In genomic region chr1:88284946-88285320, GRCm38 (mm10) we compare ENCODE assay signal across 10 mouse cellular contexts. TPM values are rescaled to one million over a fixed set of nuclear protein-coding genes. Genes with fewer than 3 reads are reported as not detected.
DNase-seq lines count a peak whose midpoint lies in the region; ATAC-seq and TF ChIP-seq lines count a peak whose summit lies in the region.
"Had no signal": no experiment of that assay in that cellular context is flagged by ENCODE, and none has a peak within 500 bp of the region (broad histone marks: within the 10 kb centered on the region; RNA-seq: fewer than 3 reads in every experiment).

No protein-coding gene starts in this region.

- DNase-seq in kidney, adult 2 months: peak; percentile 61
- no peak for DNase-seq in kidney, adult 8-10 months
- DNase-seq in 3T3-L1 (ENCODE audit: low read depth, low spot score) (peak; percentile 61), ES-CJ7 (ENCODE audit: low read depth, low spot score) (peak; percentile 92)
- DNase-seq in kidney, postnatal 10 days: peak; percentile 50
- no peak for DNase-seq in layer of hippocampus, adult 8-10 months (ENCODE audit: low spot score in 2 of 2)
- DNase-seq in Muller cell, postnatal 12 days (ENCODE audit: inconsistent ontology term): no peak
- DNase-seq: cerebellum, adult 8-10 months had no signal

- TF ChIP-seq CTCF in kidney, adult 2 months (conservative IDR thresholded peaks at IDR 0.05; ENCODE audit: insufficient read depth, insufficient read length, low read depth, low read length): no peak
- TF ChIP-seq CTCF in intestine, postnatal 0 days (IDR thresholded peaks at IDR 0.05; ENCODE audit: low read depth): no peak

- H3K4me3 ChIP-seq in kidney, adult 2 months (ENCODE audit: insufficient read depth, low read depth, low read length): no peak overlapping the region
- H3K4me3 ChIP-seq in intestine, postnatal 0 days (ENCODE audit: low read depth, low read length): no peak overlapping the region

- 65% methylated on average over 7 of the region's 7 CpGs for WGBS in kidney, adult 2 months
- whole genome bisulfite sequencing in intestine, postnatal 0 days: 66% methylated on average over 7 of the region's 7 CpGs

- no peak for ATAC-seq in intestine, postnatal 0 days

- H3K9ac ChIP-seq in intestine, postnatal 0 days (ENCODE audit: low read depth, low read length): no peak overlapping the region

- no peaks in the 10 kb centered on the region for H3K27me3 ChIP-seq in kidney, adult 2 months (replicated peaks; ENCODE audit: control insufficient read depth, insufficient read depth, low read length)
- no peaks in the 10 kb centered on the region for H3K27me3 ChIP-seq in intestine, postnatal 0 days (replicated peaks; ENCODE audit: control insufficient read depth, insufficient read depth, low read length)

- H3K4me1 ChIP-seq in kidney, adult 2 months (ENCODE audit: control insufficient read depth, insufficient read depth, low read length): no peaks in the 10 kb centered on the region
- H3K4me1 ChIP-seq in intestine, postnatal 0 days (replicated peaks; ENCODE audit: control insufficient read depth, insufficient read depth, low read length): 0 out of 2 replicates have a peak, but pooled peaks cover 3% of the 10 kb centered on the region

- TF ChIP-seq POLR2A in kidney, adult 2 months (IDR thresholded peaks at IDR 0.05; ENCODE audit: low read depth, low read length): no peak

- 0 out of 2 replicates have a peak, but pooled peaks cover 2% of the 10 kb centered on the region for H3K9me3 ChIP-seq in intestine, postnatal 0 days (ENCODE audit: control insufficient read depth)

- no peaks in the 10 kb centered on the region for H3K36me3 ChIP-seq in kidney, adult 2 months (ENCODE audit: control insufficient read depth, insufficient read depth, low read length)
- H3K36me3 ChIP-seq in intestine, postnatal 0 days (ENCODE audit: control insufficient read depth, insufficient read depth): no peaks in the 10 kb centered on the region

- H3K4me2 ChIP-seq in intestine, postnatal 0 days (replicated peaks; ENCODE audit: low read depth): no peak overlapping the region

- H3K27ac ChIP-seq in kidney, adult 2 months (ENCODE audit: insufficient read depth, low read depth, low read length): no peak overlapping the region
- H3K27ac ChIP-seq in intestine, postnatal 0 days (ENCODE audit: low read depth, low read length): no peak overlapping the region

RNA-seq across cellular contexts. Expression of gene Trpm8, which starts 7.5 kb away (rescaled TPM):
- not detected in 2 replicates for polyA plus RNA-seq in kidney, adult 2 months (2012; rRNA removed)
- polyA plus RNA-seq in intestine, postnatal 0 days (2015; fragmentation: Nextera tagmentation; extraction: Ambion mirVana): not detected in 2 replicates
- total RNA-seq in layer of hippocampus, adult 8-10 months (2022): under 1 TPM in 2 of 4 experiments, not detected in 2; 0.09 to 0.22 TPM
- total RNA-seq: heart, postnatal 14 days had no signal

RNA-seq across cellular contexts. Expression of gene Hjurp, which starts 7.5 kb away (rescaled TPM):
- polyA plus RNA-seq in kidney, adult 2 months (2012; rRNA removed): 12.8 and 14.5 TPM in 2 replicates
- polyA plus RNA-seq in intestine, postnatal 0 days (2015; fragmentation: Nextera tagmentation; extraction: Ambion mirVana): 29.1 and 30.8 TPM in 2 replicates
- 10 to 100 TPM; 34.5 to 51.6 (median 42.5) TPM for total RNA-seq in layer of hippocampus, adult 8-10 months (2022)

RNA-seq across cellular contexts. Expression of gene Mroh2a, which starts 58.1 kb away (rescaled TPM):
- 0.08 TPM in 2 replicates for polyA plus RNA-seq in kidney, adult 2 months (2012; rRNA removed)
- 0.29 and 0.94 TPM in 2 replicates for polyA plus RNA-seq in intestine, postnatal 0 days (2015; fragmentation: Nextera tagmentation; extraction: Ambion mirVana)
- total RNA-seq in layer of hippocampus, adult 8-10 months (2022): under 1 TPM in 2 of 4 experiments, not detected in 2; 0.06 to 0.16 TPM

Comparison
In these comparisons a context has a peak if more than half of its experiments do, and no peak if none do; other contexts are left out.
1. DNase-seq: peak in kidney, adult 2 months (single experiment), 3T3-L1 (single experiment), ES-CJ7 (single experiment) and kidney, postnatal 10 days (single experiment); none in kidney, adult 8-10 months (0 of 2), layer of hippocampus, adult 8-10 months (0 of 2) and Muller cell, postnatal 12 days (single experiment).